Mouse (Mus musculus) induced T-regulatory cell, adult 2 months (primary cell): ENCODE data around the gene Zglp1.

Experiments used
- DNase-seq: peaks from one replicate; pipeline ENCODE4 v3.0.0-alpha.2; 2012; ENCODE audit warnings: low read depth

The Zglp1 gene

GRCm38 (mm10) chr9:21067006-21067684, at the start of gene Zglp1:
TSS of gene Zglp1 (minus strand) at chr9:21067093.
- no peak for DNase-seq

GRCm38 (mm10) chr9:21115105-21115504, 48.2 kb upstream of the Zglp1 start:
- DNase-seq = no peak

- no peak for DNase-seq
These were observed 47.3 kb upstream of the Zglp1 start for GRCm38 (mm10) chr9:21114190-21114589.

GRCm38 (mm10) chr9:21113751-21114150, 46.9 kb upstream of the Zglp1 start:
- no peak for DNase-seq

GRCm38 (mm10) chr9:21107607-21108237, 40.8 kb upstream of the Zglp1 start:
- DNase-seq = no peak

GRCm38 (mm10) chr9:21105760-21106564, 39.1 kb upstream of the Zglp1 start:
- DNase-seq = no peak

- DNase-seq = no peak
These were observed 37.9 kb upstream of the Zglp1 start for GRCm38 (mm10) chr9:21104814-21105213.

- no peak for DNase-seq
These were observed 35.2 kb upstream of the Zglp1 start for GRCm38 (mm10) chr9:21102076-21102475.

GRCm38 (mm10) chr9:21100447-21101161, 33.7 kb upstream of the Zglp1 start:
- DNase-seq = peak; percentile 26

GRCm38 (mm10) chr9:21097793-21098192, 30.9 kb upstream of the Zglp1 start:
- DNase-seq = no peak

GRCm38 (mm10) chr9:21095958-21096357, 29.1 kb upstream of the Zglp1 start:
- DNase-seq = no peak

- no peak for DNase-seq
These were observed 26.5 kb upstream of the Zglp1 start for GRCm38 (mm10) chr9:21093423-21093822.

- DNase-seq = peak; percentile 99
These were observed 24.9 kb upstream of the Zglp1 start, which contains the start of the genes Gm38431 and Raver1 for GRCm38 (mm10) chr9:21091707-21092320. TSS of gene Gm38431 (minus strand) at chr9:21091997. TSS of gene Raver1 (minus strand) at chr9:21092008.

GRCm38 (mm10) chr9:21090972-21091706, 24.2 kb upstream of the Zglp1 start:
- DNase-seq = no peak

- DNase-seq = no peak
These were observed 23.6 kb upstream of the Zglp1 start for GRCm38 (mm10) chr9:21090537-21090936.

GRCm38 (mm10) chr9:21083324-21083723, 16.4 kb upstream of the Zglp1 start:
- DNase-seq = no peak

GRCm38 (mm10) chr9:21081127-21081526, 14.2 kb upstream of the Zglp1 start:
- no peak for DNase-seq

- DNase-seq = no peak
These were observed 8.7 kb upstream of the Zglp1 start for GRCm38 (mm10) chr9:21075625-21076024.

- DNase-seq = no peak
These were observed 7.3 kb upstream of the Zglp1 start for GRCm38 (mm10) chr9:21074173-21074572.

- DNase-seq = peak; percentile 92
These were observed 6.3 kb upstream of the Zglp1 start, which contains the start of the genes Gm49373 and Fdx1l for GRCm38 (mm10) chr9:21073044-21073840. TSS of gene Gm49373 (minus strand) at chr9:21073096. TSS of gene Fdx1l (minus strand) at chr9:21073614.
